Mouse (Mus musculus) MEL (cell line): Measurements from ENCODE around the gene Aldh6a1.

Experiments
- EP300 ChIP-seq, 2 experiments: IDR thresholded peaks; 2 replicates each; pipeline ENCODE4 v1.6.1; 2011; ENCODE audit warnings: improper control_type of control experiment in 2 of 2, low read length in 2 of 2, low read depth in 1 of 2, mild to moderate bottlenecking in 1 of 2
- NELFE ChIP-seq: IDR thresholded peaks from 2 replicates; pipeline ENCODE4 v1.6.1; 2011; ENCODE audit warnings: low read depth, low read length, improper control_type of control experiment

DNA sequence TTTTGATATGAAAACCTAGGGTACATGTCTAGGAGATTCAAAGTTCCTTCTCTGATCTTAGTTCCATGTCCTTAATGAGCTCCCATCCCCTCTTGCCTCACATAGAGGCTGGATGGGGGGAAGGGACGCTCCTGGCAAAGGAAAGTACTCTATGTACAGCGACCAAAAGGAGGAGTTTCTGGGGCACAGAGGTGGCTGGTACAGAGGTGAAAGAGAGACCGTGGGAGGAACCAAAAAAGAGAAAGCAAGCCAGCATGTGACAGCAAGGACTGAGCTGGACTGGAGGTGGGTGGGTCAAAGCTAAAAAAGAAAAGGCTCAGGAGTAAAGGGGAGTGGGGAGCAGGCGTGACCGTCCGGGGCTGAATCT lies 470 bp downstream of the Aldh6a1 start:
- no peak for TF ChIP-seq EP300 (IDR thresholded peaks at IDR 0.05; ENCODE audit: low read depth in 1 of 2, low read length in 2 of 2)
- no peak for TF ChIP-seq NELFE
